ENCODE assay signal across 19 mouse cellular contexts in the genomic region with DNA sequence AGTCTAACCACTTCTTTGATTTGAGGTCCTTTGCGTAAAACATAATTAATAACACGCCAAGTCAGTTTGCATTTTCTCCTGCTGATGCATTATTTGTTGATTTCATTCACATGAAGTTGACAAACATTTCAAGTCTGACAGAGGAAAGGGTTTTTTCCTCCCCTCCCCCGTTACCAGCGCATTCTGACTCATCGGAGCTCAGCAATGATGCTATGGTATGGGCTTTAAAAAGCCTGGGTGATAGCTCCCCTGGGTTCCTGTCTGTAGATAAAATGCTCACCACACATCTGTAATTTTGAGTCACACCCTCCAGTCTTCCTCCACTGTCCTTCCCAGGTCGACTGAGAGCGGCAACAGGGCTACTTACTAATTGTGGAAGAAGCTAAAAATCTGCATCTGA. TPM values are rescaled to one million over a fixed set of nuclear protein-coding genes. Genes with fewer than 3 reads are reported as not detected.
"Had no signal": no experiment of that assay in that cellular context is flagged by ENCODE, and none has a peak within 500 bp of the region (broad histone marks: within the 10 kb centered on the region; RNA-seq: fewer than 3 reads in every experiment).

No protein-coding gene starts in this region.

- DNase-seq: kidney, adult 2 months; kidney, postnatal 25 days; layer of hippocampus, postnatal 36 days; liver, embryonic 13.5 days; lung, adult 2 months; lung, postnatal 14 days; lung, postnatal 4 days; midbrain, embryonic 14.5 days; right cerebral cortex, adult 18-20 months; right cerebral cortex, postnatal 14 days; right cerebral cortex, postnatal 4 days; thymus, postnatal 4 days had no signal

- H3K4me2 ChIP-seq: liver, embryonic 13.5 days; midbrain, embryonic 11.5 days; neural tube, embryonic 12.5 days; neural tube, embryonic 15.5 days had no signal

- H3K27me3 ChIP-seq: liver, embryonic 13.5 days; neural tube, embryonic 12.5 days; neural tube, embryonic 15.5 days had no signal

- H3K36me3 ChIP-seq: liver, embryonic 13.5 days had no signal

- ATAC-seq: intestine, postnatal 0 days had no signal

- H3K4me3 ChIP-seq: layer of hippocampus, adult 2 months; left cerebral cortex, adult 2 months; liver, embryonic 13.5 days; neural tube, embryonic 12.5 days; neural tube, embryonic 15.5 days had no signal

RNA-seq across cellular contexts. Expression of gene Kcnmb4, which starts 47.5 kb away (rescaled TPM):
- total RNA-seq: megakaryocyte-erythroid progenitor cell, adult 5-6 weeks had no signal
